Mouse (Mus musculus) fibroblast of lung, adult 2 months (primary cell): ENCODE results near the gene Kmt5c.

ENCODE experiments used
- DNase-seq: peaks from one replicate; pipeline ENCODE4 v3.0.0-alpha.2; 2011; ENCODE audit warnings: low read depth

Kmt5c gene

GRCm38 (mm10) chr7:4746326-4746980, 6.5 kb downstream of the Kmt5c start:
- DNase-seq: no peak

GRCm38 (mm10) chr7:4747156-4747899, 7.4 kb downstream of the Kmt5c start:
- DNase-seq: no peak

GRCm38 (mm10) chr7:4748321-4748720, 8.4 kb downstream of the Kmt5c start:
- DNase-seq: no peak

GRCm38 (mm10) chr7:4749169-4749568, 9.3 kb downstream of the Kmt5c start:
- no peak for DNase-seq

GRCm38 (mm10) chr7:4751971-4752820, 12.3 kb downstream of the Kmt5c start:
- DNase-seq: no peak

GRCm38 (mm10) chr7:4752821-4753570, 13.1 kb downstream of the Kmt5c start, which contains the start of gene Cox6b2:
Gene Cox6b2, minus strand, starts transcription at chr7:4753094.
- DNase-seq: no peak

- no peak for DNase-seq
Observed at GRCm38 (mm10) chr7:4759670-4760069, 19.8 kb downstream of the Kmt5c start.

- DNase-seq: no peak
Observed at GRCm38 (mm10) chr7:4764946-4765710, 25.2 kb downstream of the Kmt5c start.

GRCm38 (mm10) chr7:4771202-4771601, 31.3 kb downstream of the Kmt5c start, which contains the start of gene Fam71e2:
Gene Fam71e2, minus strand, starts transcription at chr7:4771302.
- DNase-seq: no peak

GRCm38 (mm10) chr7:4776131-4776530, 36.2 kb downstream of the Kmt5c start:
- DNase-seq: no peak

- no peak for DNase-seq
Observed at GRCm38 (mm10) chr7:4776861-4777830, 37.2 kb downstream of the Kmt5c start.

- DNase-seq: no peak
Observed at GRCm38 (mm10) chr7:4777851-4778637, 38.1 kb downstream of the Kmt5c start.

GRCm38 (mm10) chr7:4779921-4780320, 40.0 kb downstream of the Kmt5c start:
- DNase-seq: no peak

- no peak for DNase-seq
Observed at GRCm38 (mm10) chr7:4782130-4782529, 42.2 kb downstream of the Kmt5c start.

- no peak for DNase-seq
Observed at GRCm38 (mm10) chr7:4782759-4783158, 42.8 kb downstream of the Kmt5c start, which contains the start of the genes Il11 and Tmem190. Gene Il11, minus strand, starts transcription at chr7:4782859. Gene Tmem190, plus strand, starts transcription at chr7:4782937.

- DNase-seq: no peak
Observed at GRCm38 (mm10) chr7:4783667-4784268, 43.9 kb downstream of the Kmt5c start.

GRCm38 (mm10) chr7:4788499-4789435, 48.9 kb downstream of the Kmt5c start:
- no peak for DNase-seq
